ENCODE assay signal across 24 mouse cellular contexts in genomic region chr6:54991189-54991588, GRCm38 (mm10). TPM values are rescaled to one million over a fixed set of nuclear protein-coding genes. Genes with fewer than 3 reads are reported as not detected.
DNase-seq lines count a peak whose midpoint lies in the region; ATAC-seq and TF ChIP-seq lines count a peak whose summit lies in the region.
"Had no signal": no experiment of that assay in that cellular context is flagged by ENCODE, and none has a peak within 500 bp of the region (broad histone marks: within the 10 kb centered on the region; RNA-seq: fewer than 3 reads in every experiment).

No protein-coding gene starts in this region.

- 87% methylated on average over 2 of the region's 2 CpGs for WGBS in hindbrain, postnatal 0 days
- WGBS in hindbrain, embryonic 14.5 days, result 90% methylated on average over 2 of the region's 2 CpGs

- no peaks in the 10 kb centered on the region for H3K9me3 ChIP-seq in hindbrain, postnatal 0 days (ENCODE audit: low read length)
- H3K9me3 ChIP-seq in hindbrain, embryonic 14.5 days (ENCODE audit: control insufficient read depth, low read length), result no peaks in the 10 kb centered on the region
- no peaks in the 10 kb centered on the region for H3K9me3 ChIP-seq in CH12.LX (replicated peaks; ENCODE audit: low read length)
- H3K9me3 ChIP-seq: embryonic facial prominence, embryonic 10.5 days; hindbrain, embryonic 15.5 days; liver, embryonic 15.5 days; stomach, embryonic 15.5 days had no signal

- in situ Hi-C loops in CH12.LX (cut with MboI; ENCODE audit: low pct_ligation_motif_present, low pct_unique_long_range_greater_than_20kb, low sequenced_read_pairs), result loop anchor here (5.0 kb wide), 1 partner anchor 179 kb away; no protein-coding TSS in a partner anchor

- no peak overlapping the region for H3K9ac ChIP-seq in hindbrain, postnatal 0 days (replicated peaks; ENCODE audit: low read length)
- no peak overlapping the region for H3K9ac ChIP-seq in hindbrain, embryonic 14.5 days
- H3K9ac ChIP-seq in CH12.LX (ENCODE audit: insufficient read depth, low read depth), result no peak overlapping the region
- H3K9ac ChIP-seq: hindbrain, embryonic 15.5 days; liver, embryonic 15.5 days; stomach, embryonic 15.5 days had no signal

- no peak overlapping the region for H3K27ac ChIP-seq in hindbrain, postnatal 0 days
- H3K27ac ChIP-seq in hindbrain, embryonic 14.5 days, result no peak overlapping the region
- H3K27ac ChIP-seq in CH12.LX (ENCODE audit: insufficient read depth, low read depth), result no peak overlapping the region
- H3K27ac ChIP-seq: embryonic facial prominence, embryonic 10.5 days; gastrocnemius, adult 2 months; hindbrain, embryonic 15.5 days; layer of hippocampus, adult 2 months; left cerebral cortex, adult 2 months; liver, embryonic 15.5 days; stomach, embryonic 15.5 days had no signal

- TF ChIP-seq EP300 in CH12.LX (IDR thresholded peaks at IDR 0.05; ENCODE audit: low read length), result no peak

- no peaks in the 10 kb centered on the region for H3K4me1 ChIP-seq in hindbrain, postnatal 0 days (ENCODE audit: insufficient read depth, low read length)
- peaks cover 13% of the 10 kb centered on the region for H3K4me1 ChIP-seq in hindbrain, embryonic 14.5 days (replicated peaks; ENCODE audit: control insufficient read depth, insufficient read depth, low read length)
- H3K4me1 ChIP-seq in CH12.LX (ENCODE audit: control insufficient read depth in 1 of 2, insufficient read depth in 2 of 2), result peaks cover 3 to 16% of the 10 kb centered on the region in 2 experiments

- no peaks in the 10 kb centered on the region for H3K27me3 ChIP-seq in hindbrain, postnatal 0 days (ENCODE audit: insufficient read depth, low read length)
- H3K27me3 ChIP-seq in hindbrain, embryonic 14.5 days (ENCODE audit: control insufficient read depth, insufficient read depth, low read length), result no peaks in the 10 kb centered on the region
- no peaks in the 10 kb centered on the region for H3K27me3 ChIP-seq in CH12.LX (replicated peaks)
- H3K27me3 ChIP-seq: hindbrain, embryonic 15.5 days; liver, embryonic 15.5 days; stomach, embryonic 15.5 days had no signal

- no peaks in the 10 kb centered on the region for H3K79me2 ChIP-seq in CH12.LX (replicated peaks; ENCODE audit: control insufficient read depth, extremely low read depth, insufficient read depth, poor library complexity, severe bottlenecking)

- TF ChIP-seq POLR2A in CH12.LX (IDR thresholded peaks at IDR 0.05; ENCODE audit: low read depth, low read length), result no peak

- TF ChIP-seq RAD21 in CH12.LX (IDR thresholded peaks at IDR 0.05; ENCODE audit: low read depth, low read length), result no peak

- H3K4me2 ChIP-seq in hindbrain, postnatal 0 days (ENCODE audit: low read depth, low read length), result 0 out of 2 replicates have a peak overlapping the region, but pooled peaks have one; percentile 85
- H3K4me2 ChIP-seq in hindbrain, embryonic 14.5 days (replicated peaks), result no peak overlapping the region
- H3K4me2 ChIP-seq in CH12.LX (ENCODE audit: insufficient read depth, low read depth, poor library complexity, severe bottlenecking), result no peak overlapping the region

- DNase-seq in hindbrain, postnatal 0 days (ENCODE audit: low spot score), result no peak
- DNase-seq in hindbrain, embryonic 14.5 days (ENCODE audit: low spot score), result no peak
- DNase-seq in CH12.LX (ENCODE audit: extremely low read depth), result peak; percentile 6
- no peak for DNase-seq in thymus, postnatal 36 days
- no peak for DNase-seq in left cerebral cortex, adult 11 months (ENCODE audit: low spot score)
- DNase-seq: adrenal gland, postnatal 36 days; cerebellum, adult 11-12 months; cerebellum, postnatal 36 days; gastrocnemius, adult 2 months; kidney, adult 8-10 months; kidney, postnatal 14 days; left cerebral cortex, postnatal 4 days; right cerebral cortex, postnatal 25 days; thymus, adult 18-20 months had no signal

- TF ChIP-seq CTCF in hindbrain, postnatal 0 days (IDR thresholded peaks at IDR 0.05; ENCODE audit: low read depth), result no peak
- TF ChIP-seq CTCF in CH12.LX (conservative IDR thresholded peaks at IDR 0.05 in 1 of 2, IDR thresholded peaks at IDR 0.05 in 1 of 2; ENCODE audit: low read depth in 2 of 2, low read length in 2 of 2), result no peak

- dilution Hi-C loops in CH12.LX (cut with MboI; ENCODE audit: extremely low pct_ligation_motif_present, extremely low pct_unique_long_range_greater_than_20kb, low sequenced_read_pairs), result no loop called here

- no peaks in the 10 kb centered on the region for H3K36me3 ChIP-seq in hindbrain, postnatal 0 days (ENCODE audit: insufficient read depth, low read length)
- no peaks in the 10 kb centered on the region for H3K36me3 ChIP-seq in hindbrain, embryonic 14.5 days (replicated peaks; ENCODE audit: control insufficient read depth, insufficient read depth)
- H3K36me3 ChIP-seq in CH12.LX (replicated peaks in 1 of 2; ENCODE audit: control insufficient read depth in 1 of 2, insufficient read depth in 1 of 2, low read length in 1 of 2), result peaks cover 0 to 15% of the 10 kb centered on the region in 2 experiments
- H3K36me3 ChIP-seq: embryonic facial prominence, embryonic 10.5 days; hindbrain, embryonic 15.5 days; liver, embryonic 15.5 days; stomach, embryonic 15.5 days had no signal

- H3K4me3 ChIP-seq in hindbrain, postnatal 0 days (ENCODE audit: low read length), result no peak overlapping the region
- no peak overlapping the region for H3K4me3 ChIP-seq in hindbrain, embryonic 14.5 days (replicated peaks; ENCODE audit: low read length)
- H3K4me3 ChIP-seq in CH12.LX (replicated peaks in 1 of 3; ENCODE audit: low read depth in 2 of 3, low read length in 2 of 3, poor library complexity in 1 of 3), result no peak overlapping the region
- H3K4me3 ChIP-seq: layer of hippocampus, adult 2 months; left cerebral cortex, adult 2 months; liver, embryonic 15.5 days; stomach, embryonic 15.5 days had no signal

- ATAC-seq in hindbrain, postnatal 0 days, result no peak
- no peak for ATAC-seq in hindbrain, embryonic 14.5 days (ENCODE audit: low FRiP score)
- ATAC-seq in common myeloid progenitor, adult 5-6 weeks (replicated peaks; ENCODE audit: low read depth, poor library complexity, severe bottlenecking), result peak; percentile 69
- ATAC-seq in megakaryocyte-erythroid progenitor cell, adult 5-6 weeks (replicated peaks; ENCODE audit: low FRiP score, low TSS enrichment, poor library complexity, severe bottlenecking), result peak; percentile 55
- ATAC-seq: lung, postnatal 0 days; midbrain, embryonic 16.5 days had no signal

TF ChIP-seq in CH12.LX, 34 proteins besides CTCF, POLR2A, EP300 and RAD21:
- no peak for TF ChIP-seq USF2 (conservative IDR thresholded peaks at IDR 0.05; ENCODE audit: low read depth, low read length)
- no peak for TF ChIP-seq SMC3 (IDR thresholded peaks at IDR 0.05; ENCODE audit: low read depth, low read length)
- TF ChIP-seq PAX5 (IDR thresholded peaks at IDR 0.05; ENCODE audit: low read length), result no peak
- no peak for TF ChIP-seq SIN3A (IDR thresholded peaks at IDR 0.05; ENCODE audit: low read length)
- TF ChIP-seq TCF12 (IDR thresholded peaks at IDR 0.05; ENCODE audit: low read depth, low read length), result no peak
- no peak for TF ChIP-seq CHD2 (IDR thresholded peaks at IDR 0.05; ENCODE audit: low read length)
- no peak for TF ChIP-seq TBP (conservative IDR thresholded peaks at IDR 0.05; ENCODE audit: low read depth, low read length)
- no peak for TF ChIP-seq GABPA (IDR thresholded peaks at IDR 0.05; ENCODE audit: insufficient replicate concordance, low read depth, low read length)
- TF ChIP-seq MAX (IDR thresholded peaks at IDR 0.05; ENCODE audit: low read length), result no peak
- no peak for TF ChIP-seq ZNF384 (IDR thresholded peaks at IDR 0.05; ENCODE audit: low read depth, low read length)
- no peak for TF ChIP-seq UBTF (IDR thresholded peaks at IDR 0.05; ENCODE audit: low read depth, low read length)
- no peak for TF ChIP-seq JUND (conservative IDR thresholded peaks at IDR 0.05; ENCODE audit: low read depth, low read length)
- TF ChIP-seq IRF4 (IDR thresholded peaks at IDR 0.05; ENCODE audit: low read depth, low read length), result no peak
TF ChIP-seq in CH12.LX: peak in this region for 0.

RNA-seq across cellular contexts. Expression of gene Ggct, which starts 1.6 kb away (rescaled TPM):
- total RNA-seq in hindbrain, postnatal 0 days (2014; rRNA removed), result 8.5 and 15.2 TPM in 2 replicates
- 23.0 and 23.2 TPM in 2 replicates for polyA plus RNA-seq in hindbrain, postnatal 0 days (2015; fragmentation: Nextera tagmentation; extraction: Ambion mirVana)
- 14.8 and 15.2 TPM in 2 replicates for polyA plus RNA-seq in hindbrain, embryonic 14.5 days (2014; fragmentation: Nextera tagmentation; extraction: Ambion mirVana)
- total RNA-seq in CH12.LX (2012; rRNA removed), result 9.8 and 12.3 TPM in 2 replicates
- 12.0 and 12.7 TPM in 2 replicates for total RNA-seq in CH12.LX (2014; rRNA removed)
- 24.5 and 31.8 TPM in 2 replicates for polyA plus RNA-seq in CH12.LX (2012; ENCODE audit: insufficient read length, low read depth)
- 29.9 and 32.4 TPM in 2 replicates for total RNA-seq in common myeloid progenitor, adult 5-6 weeks (2017)
- total RNA-seq in megakaryocyte-erythroid progenitor cell, adult 5-6 weeks (2014; fragmentation: Nextera tagmentation), result 17.0 and 21.6 TPM in 2 replicates
- total RNA-seq in megakaryocyte-erythroid progenitor cell, adult 5-6 weeks (2017), result 34.8 and 57.3 TPM in 2 replicates

RNA-seq across cellular contexts. Expression of gene Nod1, which starts 18.8 kb away (rescaled TPM):
- total RNA-seq in hindbrain, postnatal 0 days (2014; rRNA removed), result 3.5 and 4.8 TPM in 2 replicates
- polyA plus RNA-seq in hindbrain, postnatal 0 days (2015; fragmentation: Nextera tagmentation; extraction: Ambion mirVana), result 1.7 and 1.9 TPM in 2 replicates
- polyA plus RNA-seq in hindbrain, embryonic 14.5 days (2014; fragmentation: Nextera tagmentation; extraction: Ambion mirVana), result 2.7 and 3.3 TPM in 2 replicates
- total RNA-seq in CH12.LX (2012; rRNA removed) (0.08 and 0.30 TPM in 2 replicates), CH12.LX (2014; rRNA removed) (0.41 and 0.46 TPM in 2 replicates)
- polyA plus RNA-seq in CH12.LX (2012; ENCODE audit: insufficient read length, low read depth), result 0.29 and 0.40 TPM in 2 replicates
- total RNA-seq in common myeloid progenitor, adult 5-6 weeks (2017), result 3.2 and 3.5 TPM in 2 replicates
- total RNA-seq in megakaryocyte-erythroid progenitor cell, adult 5-6 weeks (2014; fragmentation: Nextera tagmentation), result 1.3 and 2.2 TPM in 2 replicates
- 0.50 and 0.80 TPM in 2 replicates for total RNA-seq in megakaryocyte-erythroid progenitor cell, adult 5-6 weeks (2017)

RNA-seq across cellular contexts. Expression of gene Gars, which starts 46.6 kb away (rescaled TPM):
- total RNA-seq in hindbrain, postnatal 0 days (2014; rRNA removed), result 111 and 114 TPM in 2 replicates
- 186 and 192 TPM in 2 replicates for polyA plus RNA-seq in hindbrain, postnatal 0 days (2015; fragmentation: Nextera tagmentation; extraction: Ambion mirVana)
- polyA plus RNA-seq in hindbrain, embryonic 14.5 days (2014; fragmentation: Nextera tagmentation; extraction: Ambion mirVana), result 205 and 221 TPM in 2 replicates
- total RNA-seq in CH12.LX (2012; rRNA removed), result 238 and 329 TPM in 2 replicates
- total RNA-seq in CH12.LX (2014; rRNA removed), result 432 and 457 TPM in 2 replicates
- polyA plus RNA-seq in CH12.LX (2012; ENCODE audit: insufficient read length, low read depth), result 341 and 354 TPM in 2 replicates
- 116 and 130 TPM in 2 replicates for total RNA-seq in common myeloid progenitor, adult 5-6 weeks (2017)
- total RNA-seq in megakaryocyte-erythroid progenitor cell, adult 5-6 weeks (2014; fragmentation: Nextera tagmentation), result 115 and 121 TPM in 2 replicates
- total RNA-seq in megakaryocyte-erythroid progenitor cell, adult 5-6 weeks (2017), result 175 and 179 TPM in 2 replicates

Comparison
In these comparisons a context has a peak if more than half of its experiments do, and no peak if none do; other contexts are left out.
1. ATAC-seq: peak in common myeloid progenitor, adult 5-6 weeks (single experiment) and megakaryocyte-erythroid progenitor cell, adult 5-6 weeks (single experiment); none in hindbrain, postnatal 0 days (single experiment) and hindbrain, embryonic 14.5 days (single experiment).